Mouse (Mus musculus): ENCODE data around the gene Shank2. TPM values are rescaled to one million over a fixed set of nuclear protein-coding genes. Genes with fewer than 3 reads are reported as not detected.

Gene Shank2
- polyA plus RNA-seq, 2 experiments, result 0.59 to 0.89 TPM

DNA sequence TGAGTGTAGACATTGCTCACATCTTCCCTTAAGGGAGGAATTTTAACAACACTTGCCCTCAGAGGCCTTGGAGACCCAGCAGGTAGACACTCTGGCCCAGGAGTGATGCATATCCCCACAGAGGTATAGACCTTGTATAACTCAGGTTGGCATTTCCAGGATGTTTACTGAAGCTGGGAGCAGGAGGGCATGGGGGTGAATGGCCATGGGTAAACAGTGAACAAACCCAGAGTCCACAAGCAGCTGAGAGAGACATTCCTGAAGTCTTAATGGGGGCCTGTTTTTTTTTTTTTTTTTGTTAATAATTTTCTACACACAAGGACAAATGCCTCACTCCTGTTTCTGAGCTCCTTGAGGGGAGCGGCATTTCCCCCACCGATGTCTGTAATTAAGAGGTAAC, 15.4 kb upstream of the Shank2 start:
- no peak overlapping the region for H3K4me2 ChIP-seq (replicated peaks; ENCODE audit: low read depth, low read length, severe bottlenecking)
- 86% methylated on average over 2 of the region's 2 CpGs for WGBS
- no peak overlapping the region for H3K4me3 ChIP-seq (replicated peaks; ENCODE audit: low read length)
- no peak overlapping the region for H3K9ac ChIP-seq (ENCODE audit: low read depth, low read length, severe bottlenecking)
- H3K9me3 ChIP-seq (ENCODE audit: control insufficient read depth, low read length), result no peaks in the 10 kb centered on the region
- no peak for TF ChIP-seq POLR2A (IDR thresholded peaks at IDR 0.05; ENCODE audit: borderline replicate concordance, extremely low read depth, insufficient read depth, insufficient read length)
- DNase-seq (ENCODE audit: low spot score) (no peak), ATAC-seq (ENCODE audit: low FRiP score, low read depth) (no peak)
- H3K27ac ChIP-seq (replicated peaks; ENCODE audit: low read depth, low read length), result no peak overlapping the region
- no peaks in the 10 kb centered on the region for H3K4me1 ChIP-seq (ENCODE audit: control insufficient read depth, insufficient read depth, low read length)
- H3K27me3 ChIP-seq (ENCODE audit: control insufficient read depth, insufficient read depth, low read length), result no peaks in the 10 kb centered on the region; the same call in 1 of the 2 replicates
- no peaks in the 10 kb centered on the region for H3K36me3 ChIP-seq (ENCODE audit: control insufficient read depth, insufficient read depth, low read length)

DNA sequence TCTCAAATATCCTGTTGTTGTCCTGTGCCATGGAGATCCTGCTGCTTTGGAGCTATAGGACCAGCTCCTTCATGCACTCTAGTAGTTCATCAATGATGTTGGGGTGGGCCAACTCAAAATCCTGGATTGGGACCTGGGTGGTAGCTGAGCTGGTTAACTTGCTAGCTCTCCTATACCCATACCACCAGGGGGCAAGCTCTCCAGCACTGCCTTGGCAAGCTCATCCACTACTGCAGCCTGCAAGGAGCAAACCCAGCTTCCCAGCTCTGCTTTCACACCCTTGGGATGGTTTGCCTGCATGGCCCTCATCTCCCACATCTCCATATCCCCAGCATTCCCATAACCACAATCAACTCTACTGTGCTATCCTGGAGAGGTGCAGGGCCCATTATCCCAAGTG, 10.6 kb upstream of the Shank2 start:
- no peak for ATAC-seq (ENCODE audit: low FRiP score, low read depth)
- H3K4me3 ChIP-seq (replicated peaks; ENCODE audit: low read length), result no peak overlapping the region
- no peaks in the 10 kb centered on the region for H3K4me1 ChIP-seq (ENCODE audit: control insufficient read depth, insufficient read depth, low read length)
- TF ChIP-seq POLR2A (IDR thresholded peaks at IDR 0.05; ENCODE audit: borderline replicate concordance, extremely low read depth, insufficient read depth, insufficient read length), result no peak
- H3K27me3 ChIP-seq (ENCODE audit: control insufficient read depth, insufficient read depth, low read length), result no peaks in the 10 kb centered on the region
- DNase-seq (ENCODE audit: low spot score), result no peak
- H3K4me2 ChIP-seq (replicated peaks; ENCODE audit: low read depth, low read length, severe bottlenecking), result no peak overlapping the region
- H3K9me3 ChIP-seq (ENCODE audit: control insufficient read depth, low read length), result no peaks in the 10 kb centered on the region
- H3K36me3 ChIP-seq (ENCODE audit: control insufficient read depth, insufficient read depth, low read length), result no peaks in the 10 kb centered on the region
- H3K9ac ChIP-seq (ENCODE audit: low read depth, low read length, severe bottlenecking), result no peak overlapping the region
- H3K27ac ChIP-seq (replicated peaks; ENCODE audit: low read depth, low read length), result no peak overlapping the region

DNA sequence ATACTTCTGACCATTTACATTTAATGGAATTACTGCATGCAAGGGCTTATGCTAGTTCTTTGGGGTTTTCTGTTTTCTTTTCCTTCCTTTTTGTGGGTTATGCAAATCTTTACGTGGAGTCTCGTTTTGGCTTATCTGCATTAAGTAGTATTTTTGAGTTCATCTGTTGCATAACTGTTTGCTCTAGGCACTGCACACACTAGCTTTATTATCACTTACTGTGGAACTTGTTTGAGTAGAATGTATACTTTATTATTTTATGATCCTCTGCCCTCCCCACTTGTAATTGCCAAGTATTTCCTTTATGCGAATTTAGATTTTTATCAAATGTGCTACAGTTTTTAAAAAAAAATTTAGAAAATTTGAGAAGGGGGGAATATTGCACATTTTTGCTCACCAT, 2.7 kb upstream of the Shank2 start:
- no peak overlapping the region for H3K27ac ChIP-seq (replicated peaks; ENCODE audit: low read depth, low read length)
- DNase-seq (ENCODE audit: low spot score), result no peak
- no peak for ATAC-seq (ENCODE audit: low FRiP score, low read depth)
- no peak for TF ChIP-seq POLR2A (IDR thresholded peaks at IDR 0.05; ENCODE audit: borderline replicate concordance, extremely low read depth, insufficient read depth, insufficient read length)
- H3K9ac ChIP-seq (ENCODE audit: low read depth, low read length, severe bottlenecking), result no peak overlapping the region
- no peak overlapping the region for H3K4me3 ChIP-seq (replicated peaks; ENCODE audit: low read length)
- WGBS, result 79% methylated on average over 3 of the region's 3 CpGs
- H3K4me2 ChIP-seq (replicated peaks; ENCODE audit: low read depth, low read length, severe bottlenecking), result no peak overlapping the region
- no peaks in the 10 kb centered on the region for H3K36me3 ChIP-seq (ENCODE audit: control insufficient read depth, insufficient read depth, low read length)
- H3K9me3 ChIP-seq (ENCODE audit: control insufficient read depth, low read length), result peaks cover 7% of the 10 kb centered on the region
- no peaks in the 10 kb centered on the region for H3K4me1 ChIP-seq (ENCODE audit: control insufficient read depth, insufficient read depth, low read length)
- no peaks in the 10 kb centered on the region for H3K27me3 ChIP-seq (ENCODE audit: control insufficient read depth, insufficient read depth, low read length)

DNA sequence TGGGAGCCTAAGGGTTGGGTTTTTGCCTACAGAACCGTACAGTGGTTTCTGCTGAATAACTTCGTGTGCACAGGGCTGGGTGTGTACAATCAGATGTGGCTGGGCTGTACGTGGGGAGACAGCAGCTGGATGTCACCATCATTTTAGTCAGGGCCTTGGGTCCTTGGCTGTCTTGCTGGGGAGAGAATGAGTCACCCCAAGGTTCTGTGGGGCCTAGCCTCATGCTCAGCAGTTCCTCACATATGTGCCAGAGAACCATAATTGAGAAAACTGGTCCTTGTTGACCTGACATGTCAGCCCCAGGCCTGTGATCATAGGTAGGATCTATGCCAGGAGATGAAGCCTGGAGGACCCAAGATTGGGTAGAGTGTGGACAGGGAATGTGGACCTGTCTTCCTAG, 1.7 kb downstream of the Shank2 start:
- no peak overlapping the region for H3K4me2 ChIP-seq (replicated peaks; ENCODE audit: low read depth, low read length, severe bottlenecking)
- ATAC-seq (ENCODE audit: low FRiP score, low read depth) (no peak), DNase-seq (ENCODE audit: low spot score) (no peak)
- no peak overlapping the region for H3K9ac ChIP-seq (ENCODE audit: low read depth, low read length, severe bottlenecking)
- H3K9me3 ChIP-seq (ENCODE audit: control insufficient read depth, low read length), result no peaks in the 10 kb centered on the region
- H3K4me1 ChIP-seq (ENCODE audit: control insufficient read depth, insufficient read depth, low read length), result no peaks in the 10 kb centered on the region
- no peaks in the 10 kb centered on the region for H3K36me3 ChIP-seq (ENCODE audit: control insufficient read depth, insufficient read depth, low read length)
- no peak for TF ChIP-seq POLR2A (IDR thresholded peaks at IDR 0.05; ENCODE audit: borderline replicate concordance, extremely low read depth, insufficient read depth, insufficient read length)
- H3K27me3 ChIP-seq (ENCODE audit: control insufficient read depth, insufficient read depth, low read length), result no peaks in the 10 kb centered on the region
- no peak overlapping the region for H3K4me3 ChIP-seq (replicated peaks; ENCODE audit: low read length)
- H3K27ac ChIP-seq (replicated peaks; ENCODE audit: low read depth, low read length), result no peak overlapping the region
- 88% methylated on average over 3 of the region's 3 CpGs for WGBS

DNA sequence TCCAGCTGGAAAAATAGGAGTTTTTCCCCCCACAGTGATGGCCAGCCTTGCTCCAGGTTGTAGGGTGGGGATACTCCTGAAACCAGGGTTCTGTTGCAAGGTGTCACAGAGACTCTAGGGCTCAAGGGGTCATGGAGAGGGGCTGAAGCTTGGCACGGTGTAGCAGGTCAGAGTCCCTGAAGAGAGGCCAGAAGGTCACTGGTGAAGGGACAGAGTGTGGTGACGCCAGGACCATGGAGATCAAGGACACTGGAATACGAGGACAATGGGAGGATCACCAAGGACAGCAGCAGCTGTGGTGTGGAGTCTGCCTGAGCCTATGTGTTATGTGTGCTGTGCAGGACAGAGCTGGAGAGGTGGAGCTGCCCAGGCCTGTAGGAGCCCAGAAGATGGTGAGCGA, 6.4 kb downstream of the Shank2 start:
- H3K9ac ChIP-seq (ENCODE audit: low read depth, low read length, severe bottlenecking), result no peak overlapping the region
- H3K4me1 ChIP-seq (ENCODE audit: control insufficient read depth, insufficient read depth, low read length), result no peaks in the 10 kb centered on the region
- WGBS, result 82% methylated on average over 4 of the region's 4 CpGs
- no peak for DNase-seq (ENCODE audit: low spot score)
- H3K4me3 ChIP-seq (replicated peaks; ENCODE audit: low read length), result no peak overlapping the region
- H3K4me2 ChIP-seq (replicated peaks; ENCODE audit: low read depth, low read length, severe bottlenecking), result no peak overlapping the region
- H3K9me3 ChIP-seq (ENCODE audit: control insufficient read depth, low read length), result no peaks in the 10 kb centered on the region
- no peak overlapping the region for H3K27ac ChIP-seq (replicated peaks; ENCODE audit: low read depth, low read length)
- H3K27me3 ChIP-seq (ENCODE audit: control insufficient read depth, insufficient read depth, low read length), result no peaks in the 10 kb centered on the region
- TF ChIP-seq POLR2A (IDR thresholded peaks at IDR 0.05; ENCODE audit: borderline replicate concordance, extremely low read depth, insufficient read depth, insufficient read length), result no peak
- H3K36me3 ChIP-seq (ENCODE audit: control insufficient read depth, insufficient read depth, low read length), result no peaks in the 10 kb centered on the region
- no peak for ATAC-seq (ENCODE audit: low FRiP score, low read depth)

DNA sequence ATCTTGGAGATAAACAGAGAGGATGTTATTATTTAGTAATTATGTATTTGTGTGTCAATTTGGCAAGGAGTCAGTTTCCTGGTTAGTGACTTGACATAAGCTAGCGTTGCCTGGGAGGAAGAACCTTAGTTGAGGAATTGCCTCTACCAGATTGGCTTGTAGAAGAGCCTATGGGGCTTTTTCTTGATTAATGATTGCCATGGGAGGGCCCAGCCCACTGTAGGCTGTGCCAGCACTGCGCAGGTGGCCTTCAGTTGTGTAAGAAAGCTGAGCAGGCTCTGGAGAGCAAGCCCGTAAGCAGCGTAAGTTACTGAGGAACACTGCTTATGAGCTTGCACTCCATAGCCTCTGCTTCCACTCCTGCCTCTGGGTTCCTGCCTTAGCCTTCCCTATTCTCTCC, 7.3 kb downstream of the Shank2 start:
- Histone ChIP-seq H3K27ac (replicated peaks; ENCODE audit: low read depth, low read length) (no peak overlapping the region), H3K4me2 (replicated peaks; ENCODE audit: low read depth, low read length, severe bottlenecking) (no peak overlapping the region), H3K36me3 (ENCODE audit: control insufficient read depth, insufficient read depth, low read length) (no peaks in the 10 kb centered on the region), H3K9me3 (ENCODE audit: control insufficient read depth, low read length) (no peaks in the 10 kb centered on the region), H3K4me1 (ENCODE audit: control insufficient read depth, insufficient read depth, low read length) (no peaks in the 10 kb centered on the region), H3K9ac (ENCODE audit: low read depth, low read length, severe bottlenecking) (no peak overlapping the region), H3K27me3 (ENCODE audit: control insufficient read depth, insufficient read depth, low read length) (no peaks in the 10 kb centered on the region), H3K4me3 (replicated peaks; ENCODE audit: low read length) (no peak overlapping the region)
- no peak for TF ChIP-seq POLR2A (IDR thresholded peaks at IDR 0.05; ENCODE audit: borderline replicate concordance, extremely low read depth, insufficient read depth, insufficient read length)
- DNase-seq (ENCODE audit: low spot score) (no peak), ATAC-seq (ENCODE audit: low FRiP score, low read depth) (no peak)
- WGBS, result 63% methylated on average over 4 of the region's 4 CpGs

Measured in limb, embryonic 14.5 days (tissue).